Mouse (Mus musculus): ENCODE measurements around the gene Echs1. TPM values are rescaled to one million over a fixed set of nuclear protein-coding genes. Genes with fewer than 3 reads are reported as not detected.

The Echs1 gene
- polyA plus RNA-seq, 1 experiment from 2014 or later = 133 TPM

GRCm38 (mm10) chr7:140127911-140128310 is 11.6 kb upstream of the Echs1 start:
- ATAC-seq (no peak), DNase-seq (ENCODE audit: low spot score) (no peak)
- Histone ChIP-seq H3K27me3 (replicated peaks; ENCODE audit: insufficient read depth, low read length) (no peaks in the 10 kb centered on the region), H3K4me3 (ENCODE audit: low read depth, low read length) (no peak overlapping the region), H3K36me3 (ENCODE audit: insufficient read depth, low read length) (peaks cover 8% of the 10 kb centered on the region; the same call in 1 of the 2 replicates), H3K4me2 (replicated peaks; ENCODE audit: low read depth, low read length) (no peak overlapping the region), H3K27ac (ENCODE audit: low read length) (no peak overlapping the region), H3K9me3 (ENCODE audit: low read length) (no peaks in the 10 kb centered on the region), H3K9ac (replicated peaks; ENCODE audit: low read depth) (no peak overlapping the region), H3K4me1 (ENCODE audit: insufficient read depth, low read depth, low read length) (peaks cover 10% of the 10 kb centered on the region)
- WGBS = 72% methylated on average over 2 of the region's 2 CpGs
- TF ChIP-seq CTCF (IDR thresholded peaks at IDR 0.05) = no peak
- no peak for TF ChIP-seq EP300 (IDR thresholded peaks at IDR 0.05)

GRCm38 (mm10) chr7:140126934-140127333 is 10.7 kb upstream of the Echs1 start:
- no peaks in the 10 kb centered on the region for H3K9me3 ChIP-seq (ENCODE audit: low read length)
- DNase-seq (ENCODE audit: low spot score) (peak; percentile 19), ATAC-seq (no peak)
- H3K4me3 ChIP-seq (ENCODE audit: low read depth, low read length) = no peak overlapping the region
- 74% methylated on average over 3 of the region's 3 CpGs for WGBS
- H3K4me2 ChIP-seq (replicated peaks; ENCODE audit: low read depth, low read length) = 0 out of 2 replicates have a peak overlapping the region, but pooled peaks have one; percentile 5
- no peak overlapping the region for H3K27ac ChIP-seq (ENCODE audit: low read length)
- no peak for TF ChIP-seq EP300 (IDR thresholded peaks at IDR 0.05)
- TF ChIP-seq CTCF (IDR thresholded peaks at IDR 0.05) = no peak
- H3K9ac ChIP-seq (replicated peaks; ENCODE audit: low read depth) = no peak overlapping the region
- peaks cover 8% of the 10 kb centered on the region; the same call in 1 of the 2 replicates for H3K36me3 ChIP-seq (ENCODE audit: insufficient read depth, low read length)
- H3K27me3 ChIP-seq (replicated peaks; ENCODE audit: insufficient read depth, low read length) = no peaks in the 10 kb centered on the region
- H3K4me1 ChIP-seq (ENCODE audit: insufficient read depth, low read depth, low read length) = peaks cover 10% of the 10 kb centered on the region

DNA sequence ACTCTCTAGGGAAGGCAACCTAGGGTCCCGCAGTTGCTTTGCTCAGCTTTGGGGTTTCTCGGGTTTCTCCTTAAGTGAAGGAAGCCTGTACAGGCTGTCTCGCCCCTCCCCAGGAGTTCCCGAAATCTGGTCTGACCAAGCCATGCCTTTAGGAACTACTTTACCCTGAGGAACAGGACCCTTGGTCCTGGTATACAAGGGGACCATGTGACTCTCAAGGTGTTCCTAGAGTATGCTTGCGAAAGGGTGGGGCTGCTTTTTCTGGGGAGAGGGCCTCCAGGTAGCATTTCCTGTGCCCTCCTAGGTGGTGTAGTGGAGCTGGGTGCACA is 9.7 kb upstream of the Echs1 start:
- H3K27ac ChIP-seq (ENCODE audit: low read length) = peak overlapping the region; percentile 55
- peak overlapping the region; percentile 65 for H3K4me3 ChIP-seq (ENCODE audit: low read depth, low read length)
- H3K9me3 ChIP-seq (ENCODE audit: low read length) = no peaks in the 10 kb centered on the region
- peak overlapping the region; percentile 87 for H3K4me2 ChIP-seq (replicated peaks; ENCODE audit: low read depth, low read length)
- H3K9ac ChIP-seq (replicated peaks; ENCODE audit: low read depth) = peak overlapping the region; percentile 75
- peaks cover 10% of the 10 kb centered on the region for H3K4me1 ChIP-seq (ENCODE audit: insufficient read depth, low read depth, low read length)
- DNase-seq (ENCODE audit: low spot score) (peak; percentile 40), ATAC-seq (peak; percentile 0; the same call in 1 of the 2 replicates)
- peaks cover 8% of the 10 kb centered on the region; the same call in 1 of the 2 replicates for H3K36me3 ChIP-seq (ENCODE audit: insufficient read depth, low read length)
- TF ChIP-seq EP300 (IDR thresholded peaks at IDR 0.05) = no peak
- TF ChIP-seq CTCF (IDR thresholded peaks at IDR 0.05) = no peak
- H3K27me3 ChIP-seq (replicated peaks; ENCODE audit: insufficient read depth, low read length) = no peaks in the 10 kb centered on the region
- 6% methylated on average over 5 of the region's 5 CpGs for WGBS

- peak overlapping the region; percentile 55 for H3K27ac ChIP-seq (ENCODE audit: low read length)
- 3% methylated on average over 39 of the region's 40 CpGs for WGBS
- TF ChIP-seq EP300 (IDR thresholded peaks at IDR 0.05) (no peak), CTCF (IDR thresholded peaks at IDR 0.05) (no peak)
These were observed 9.2 kb upstream of the Echs1 start for GRCm38 (mm10) chr7:140125278-140126021.

DNA sequence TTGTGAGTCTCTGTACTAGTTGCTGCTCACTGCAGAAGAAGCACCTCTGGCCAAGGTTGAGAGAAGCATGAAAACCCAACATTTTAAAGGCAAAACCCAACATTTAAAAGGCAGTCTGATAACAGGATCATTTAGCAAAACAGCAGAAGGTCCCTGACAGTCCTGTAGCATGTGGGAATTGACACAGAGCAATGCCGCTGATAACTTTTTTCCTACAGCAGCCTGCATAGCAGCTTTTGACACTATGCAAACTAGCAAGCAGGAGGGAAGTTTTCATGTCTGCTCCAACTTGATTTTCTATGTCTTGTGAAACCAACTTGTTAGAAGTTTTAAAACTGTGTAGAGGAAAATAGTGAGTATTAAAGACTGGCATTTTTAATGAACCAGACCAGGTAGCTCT is 8.1 kb upstream of the Echs1 start:
- no peaks in the 10 kb centered on the region for H3K36me3 ChIP-seq (ENCODE audit: insufficient read depth, low read length)
- H3K4me2 ChIP-seq (replicated peaks; ENCODE audit: low read depth, low read length) = no peak overlapping the region
- TF ChIP-seq CTCF (IDR thresholded peaks at IDR 0.05) (no peak), EP300 (IDR thresholded peaks at IDR 0.05) (no peak)
- DNase-seq (ENCODE audit: low spot score) (no peak), ATAC-seq (no peak)
- peaks cover 10% of the 10 kb centered on the region for H3K4me1 ChIP-seq (ENCODE audit: insufficient read depth, low read depth, low read length)
- 92% methylated on average over 1 of the region's 1 CpGs for WGBS
- no peaks in the 10 kb centered on the region for H3K9me3 ChIP-seq (ENCODE audit: low read length)
- H3K4me3 ChIP-seq (ENCODE audit: low read depth, low read length) = no peak overlapping the region
- H3K9ac ChIP-seq (replicated peaks; ENCODE audit: low read depth) = no peak overlapping the region
- no peaks in the 10 kb centered on the region for H3K27me3 ChIP-seq (replicated peaks; ENCODE audit: insufficient read depth, low read length)
- H3K27ac ChIP-seq (ENCODE audit: low read length) = no peak overlapping the region

More at GRCm38 (mm10) chr7:140125278-140126021, 9.2 kb upstream of the Echs1 start:
- ATAC-seq = peak; percentile 98
- peak overlapping the region; percentile 87 for H3K4me2 ChIP-seq (replicated peaks; ENCODE audit: low read depth, low read length)
- peaks cover 10% of the 10 kb centered on the region for H3K4me1 ChIP-seq (ENCODE audit: insufficient read depth, low read depth, low read length)
- H3K27me3 ChIP-seq (replicated peaks; ENCODE audit: insufficient read depth, low read length) = no peaks in the 10 kb centered on the region
- no peaks in the 10 kb centered on the region for H3K9me3 ChIP-seq (ENCODE audit: low read length)
- peak overlapping the region; percentile 65 for H3K4me3 ChIP-seq (ENCODE audit: low read depth, low read length)
- H3K9ac ChIP-seq (replicated peaks; ENCODE audit: low read depth) = peak overlapping the region; percentile 75
- H3K36me3 ChIP-seq (ENCODE audit: insufficient read depth, low read length) = peaks cover 5% of the 10 kb centered on the region; the same call in 1 of the 2 replicates
- DNase-seq (ENCODE audit: low spot score) = peak; percentile 98

DNA sequence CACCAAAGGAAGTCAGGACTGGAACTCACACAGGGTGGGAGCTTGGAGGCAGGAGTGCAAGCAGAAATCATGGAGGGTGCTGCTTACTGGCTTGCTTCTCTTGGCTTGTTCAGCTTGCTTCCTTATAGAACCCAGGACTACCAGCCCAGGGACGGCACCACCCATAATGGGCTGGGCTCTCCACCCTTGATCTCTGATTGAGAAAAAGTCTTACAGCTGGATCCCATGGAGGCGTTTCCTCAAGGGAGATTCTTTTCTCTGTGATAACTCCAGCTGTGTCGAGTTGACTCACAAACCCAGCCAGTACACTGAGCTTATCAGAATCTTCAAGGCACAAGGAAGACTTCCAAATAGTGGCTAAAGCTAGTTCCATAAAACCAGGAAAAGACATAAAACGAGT is 6.5 kb upstream of the Echs1 start:
- Histone ChIP-seq H3K27me3 (replicated peaks; ENCODE audit: insufficient read depth, low read length) (no peaks in the 10 kb centered on the region), H3K4me1 (ENCODE audit: insufficient read depth, low read depth, low read length) (peaks cover 10% of the 10 kb centered on the region), H3K27ac (ENCODE audit: low read length) (no peak overlapping the region), H3K4me2 (replicated peaks; ENCODE audit: low read depth, low read length) (no peak overlapping the region), H3K36me3 (ENCODE audit: insufficient read depth, low read length) (no peaks in the 10 kb centered on the region), H3K4me3 (ENCODE audit: low read depth, low read length) (no peak overlapping the region), H3K9ac (replicated peaks; ENCODE audit: low read depth) (no peak overlapping the region), H3K9me3 (ENCODE audit: low read length) (no peaks in the 10 kb centered on the region)
- no peak for ATAC-seq
- TF ChIP-seq CTCF (IDR thresholded peaks at IDR 0.05) (no peak), EP300 (IDR thresholded peaks at IDR 0.05) (no peak)
- DNase-seq (ENCODE audit: low spot score) = no peak
- 37% methylated on average over 4 of the region's 4 CpGs for WGBS

Data from lung, postnatal 0 days (tissue).